In the genomic region with DNA sequence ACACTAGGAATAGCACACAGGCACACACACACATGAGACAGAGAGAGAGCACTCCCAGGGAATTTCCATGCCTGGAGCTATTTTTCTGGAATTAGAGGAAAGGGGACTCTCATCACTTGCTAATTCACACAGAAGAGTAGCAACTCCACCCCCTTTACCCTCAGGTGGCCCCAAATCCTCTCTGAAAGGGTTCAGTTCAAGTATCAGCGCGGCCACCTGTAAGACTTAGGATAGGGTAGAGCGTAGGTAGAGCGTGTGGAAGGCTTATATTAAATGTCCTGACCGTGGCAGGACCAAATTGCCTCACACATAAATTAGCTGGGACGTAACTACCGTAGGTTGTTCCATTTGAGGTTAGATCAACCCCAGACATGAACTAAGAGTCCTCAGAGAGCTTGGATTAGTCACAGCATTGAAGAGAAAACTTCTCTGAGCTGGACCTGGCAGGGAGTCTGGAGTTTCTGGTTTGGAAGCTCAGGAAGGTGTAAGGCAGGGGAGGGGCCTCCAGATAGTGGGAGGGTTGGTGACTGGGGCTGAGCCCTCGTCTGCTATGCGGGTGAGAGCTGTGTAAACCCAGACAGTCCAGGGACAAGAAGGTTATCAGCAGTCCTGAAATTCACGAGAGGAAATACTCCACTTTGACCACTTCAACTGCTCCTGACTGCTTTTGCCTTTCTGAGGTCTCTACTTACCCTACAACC, we compare ENCODE assay signal across 16 mouse cellular contexts. TPM values are rescaled to one million over a fixed set of nuclear protein-coding genes. Genes with fewer than 3 reads are reported as not detected.
DNase-seq lines count a peak whose midpoint lies in the region; ATAC-seq and TF ChIP-seq lines count a peak whose summit lies in the region.
"Had no signal": no experiment of that assay in that cellular context is flagged by ENCODE, and none has a peak within 500 bp of the region (broad histone marks: within the 10 kb centered on the region; RNA-seq: fewer than 3 reads in every experiment).

No protein-coding gene starts in this region.

- no peak for TF ChIP-seq CTCF in lung, adult 2 months (IDR thresholded peaks at IDR 0.05; ENCODE audit: insufficient read depth, low read length)
- no peak for TF ChIP-seq CTCF in stomach, postnatal 0 days (IDR thresholded peaks at IDR 0.05; ENCODE audit: low read depth)

- H3K36me3 ChIP-seq in embryonic facial prominence, embryonic 11.5 days (replicated peaks; ENCODE audit: control insufficient read depth, insufficient read depth, low read depth, low read length), result peaks cover 10% of the 10 kb centered on the region
- peaks cover 44% of the 10 kb centered on the region for H3K36me3 ChIP-seq in embryonic facial prominence, embryonic 10.5 days (replicated peaks)
- H3K36me3 ChIP-seq in midbrain, embryonic 16.5 days (ENCODE audit: control insufficient read depth, insufficient read depth, low read length), result peaks cover 41% of the 10 kb centered on the region
- H3K36me3 ChIP-seq in midbrain, embryonic 15.5 days (replicated peaks), result peaks cover 54% of the 10 kb centered on the region
- H3K36me3 ChIP-seq in stomach, postnatal 0 days (ENCODE audit: control insufficient read depth, insufficient read depth, low read length), result peaks cover 22% of the 10 kb centered on the region

- H3K4me3 ChIP-seq in embryonic facial prominence, embryonic 11.5 days (ENCODE audit: low read depth, low read length), result no peak overlapping the region
- no peak overlapping the region for H3K4me3 ChIP-seq in embryonic facial prominence, embryonic 10.5 days
- no peak overlapping the region for H3K4me3 ChIP-seq in midbrain, embryonic 16.5 days (ENCODE audit: low read depth, low read length)
- no peak overlapping the region for H3K4me3 ChIP-seq in midbrain, embryonic 15.5 days
- no peak overlapping the region for H3K4me3 ChIP-seq in lung, adult 2 months (replicated peaks; ENCODE audit: extremely low read depth, low read depth, low read length)
- no peak overlapping the region for H3K4me3 ChIP-seq in stomach, postnatal 0 days (ENCODE audit: low read depth, low read length)
- H3K4me3 ChIP-seq: erythroblast, embryonic 14.5 days; midbrain, embryonic 12.5 days had no signal

- no peak overlapping the region for H3K4me2 ChIP-seq in embryonic facial prominence, embryonic 11.5 days (ENCODE audit: low read depth, low read length)
- no peak overlapping the region for H3K4me2 ChIP-seq in midbrain, embryonic 16.5 days (ENCODE audit: low read length)
- no peak overlapping the region for H3K4me2 ChIP-seq in midbrain, embryonic 15.5 days
- no peak overlapping the region for H3K4me2 ChIP-seq in stomach, postnatal 0 days (replicated peaks; ENCODE audit: low read depth)
- H3K4me2 ChIP-seq: midbrain, embryonic 12.5 days had no signal

- no peak for TF ChIP-seq EP300 in stomach, postnatal 0 days (optimal IDR thresholded peaks at IDR 0.05)

- TF ChIP-seq POLR2A in lung, adult 2 months (IDR thresholded peaks at IDR 0.05; ENCODE audit: borderline replicate concordance, extremely low read depth, low read depth, low read length), result no peak

- no peaks in the 10 kb centered on the region for H3K4me1 ChIP-seq in embryonic facial prominence, embryonic 11.5 days (ENCODE audit: control insufficient read depth, insufficient read depth, low read length)
- peaks cover 9% of the 10 kb centered on the region; the same call in 1 of the 2 replicates for H3K4me1 ChIP-seq in embryonic facial prominence, embryonic 10.5 days
- no peaks in the 10 kb centered on the region for H3K4me1 ChIP-seq in midbrain, embryonic 16.5 days (ENCODE audit: control insufficient read depth, insufficient read depth, low read length)
- no peaks in the 10 kb centered on the region for H3K4me1 ChIP-seq in midbrain, embryonic 15.5 days
- no peaks in the 10 kb centered on the region for H3K4me1 ChIP-seq in lung, adult 2 months (ENCODE audit: control insufficient read depth, insufficient read depth, low read length)
- no peaks in the 10 kb centered on the region for H3K4me1 ChIP-seq in stomach, postnatal 0 days (replicated peaks; ENCODE audit: control insufficient read depth, insufficient read depth)
- H3K4me1 ChIP-seq: midbrain, embryonic 12.5 days had no signal

- 20% methylated on average over 10 of the region's 10 CpGs for WGBS in embryonic facial prominence, embryonic 11.5 days
- 26% methylated on average over 10 of the region's 10 CpGs for WGBS in embryonic facial prominence, embryonic 10.5 days
- 28% methylated on average over 10 of the region's 10 CpGs for WGBS in midbrain, embryonic 16.5 days
- 29% methylated on average over 10 of the region's 10 CpGs for WGBS in midbrain, embryonic 15.5 days
- 41% methylated on average over 10 of the region's 10 CpGs for WGBS in lung, adult 2 months
- WGBS in stomach, postnatal 0 days, result 29% methylated on average over 10 of the region's 10 CpGs

- H3K9ac ChIP-seq in embryonic facial prominence, embryonic 11.5 days (replicated peaks; ENCODE audit: low read length), result no peak overlapping the region
- H3K9ac ChIP-seq in midbrain, embryonic 16.5 days (ENCODE audit: low read depth, low read length), result no peak overlapping the region
- H3K9ac ChIP-seq in midbrain, embryonic 15.5 days, result no peak overlapping the region
- 0 out of 2 replicates have a peak overlapping the region, but pooled peaks have one; percentile 4 for H3K9ac ChIP-seq in stomach, postnatal 0 days (ENCODE audit: low read length)
- H3K9ac ChIP-seq: midbrain, embryonic 12.5 days had no signal

- no peak overlapping the region for H3K27ac ChIP-seq in embryonic facial prominence, embryonic 11.5 days (replicated peaks; ENCODE audit: low read depth, low read length)
- no peak overlapping the region for H3K27ac ChIP-seq in embryonic facial prominence, embryonic 10.5 days (replicated peaks)
- no peak overlapping the region for H3K27ac ChIP-seq in midbrain, embryonic 16.5 days (ENCODE audit: low read length)
- H3K27ac ChIP-seq in midbrain, embryonic 15.5 days, result no peak overlapping the region
- H3K27ac ChIP-seq in stomach, postnatal 0 days (replicated peaks), result 0 out of 2 replicates have a peak overlapping the region, but pooled peaks have one; percentile 30
- H3K27ac ChIP-seq: midbrain, embryonic 12.5 days had no signal

- peak; percentile 66; the same call in 1 of the 2 replicates for ATAC-seq in embryonic facial prominence, embryonic 11.5 days (replicated peaks; ENCODE audit: insufficient number of reproducible peaks, low FRiP score, low TSS enrichment, low read depth)
- ATAC-seq in midbrain, embryonic 16.5 days, result 0 out of 2 replicates have a peak, but pooled peaks have one; percentile 41
- no peak for ATAC-seq in midbrain, embryonic 15.5 days (replicated peaks)
- peak; percentile 82 for ATAC-seq in stomach, postnatal 0 days (ENCODE audit: low FRiP score, low TSS enrichment)
- no peak for ATAC-seq in activated CD4-positive, CD25-positive, alpha-beta regulatory T cell, adult 4 months

- H3K9me3 ChIP-seq in embryonic facial prominence, embryonic 11.5 days (replicated peaks; ENCODE audit: control insufficient read depth, low read length), result no peaks in the 10 kb centered on the region
- no peaks in the 10 kb centered on the region for H3K9me3 ChIP-seq in embryonic facial prominence, embryonic 10.5 days
- H3K9me3 ChIP-seq in midbrain, embryonic 16.5 days (replicated peaks; ENCODE audit: control insufficient read depth, low read length, poor library complexity, severe bottlenecking), result no peaks in the 10 kb centered on the region
- no peaks in the 10 kb centered on the region for H3K9me3 ChIP-seq in midbrain, embryonic 15.5 days
- no peaks in the 10 kb centered on the region for H3K9me3 ChIP-seq in stomach, postnatal 0 days (ENCODE audit: control insufficient read depth, low read length)
- H3K9me3 ChIP-seq: midbrain, embryonic 12.5 days had no signal

- DNase-seq in embryonic facial prominence, embryonic 11.5 days (ENCODE audit: low spot score), result no peak
- no peak for DNase-seq in embryonic facial prominence, embryonic 10.5 days (ENCODE audit: low spot score)
- DNase-seq in lung, adult 2 months, result peak; percentile 38
- peak; percentile 55 for DNase-seq in stomach, postnatal 0 days (ENCODE audit: low spot score)
- no peak for DNase-seq in thymus, postnatal 36 days
- DNase-seq: cerebellum, adult 9-10 months; kidney, postnatal 4 days; left cerebral cortex, postnatal 4 days; right cerebral cortex, postnatal 4 days; thymus, adult 2 months had no signal

- H3K27me3 ChIP-seq in embryonic facial prominence, embryonic 11.5 days (ENCODE audit: control insufficient read depth, insufficient read depth, low read length), result no peaks in the 10 kb centered on the region
- H3K27me3 ChIP-seq in embryonic facial prominence, embryonic 10.5 days (replicated peaks; ENCODE audit: low read depth, poor library complexity, severe bottlenecking), result no peaks in the 10 kb centered on the region
- no peaks in the 10 kb centered on the region for H3K27me3 ChIP-seq in midbrain, embryonic 16.5 days (ENCODE audit: control insufficient read depth, insufficient read depth, low read depth, low read length)
- no peaks in the 10 kb centered on the region for H3K27me3 ChIP-seq in midbrain, embryonic 15.5 days (replicated peaks)
- H3K27me3 ChIP-seq in stomach, postnatal 0 days (ENCODE audit: control insufficient read depth, insufficient read depth, low read length), result no peaks in the 10 kb centered on the region
- H3K27me3 ChIP-seq: midbrain, embryonic 12.5 days had no signal

RNA-seq across cellular contexts. Expression of a gene that starts 0.6 kb away (rescaled TPM):
- polyA plus RNA-seq in embryonic facial prominence, embryonic 11.5 days (2014; fragmentation: Nextera tagmentation; extraction: Ambion mirVana), result 0.36 and 0.50 TPM in 2 replicates
- 0.60 and 0.62 TPM in 2 replicates for polyA plus RNA-seq in embryonic facial prominence, embryonic 10.5 days (2016; fragmentation: Nextera tagmentation; extraction: Ambion mirVana)
- polyA plus RNA-seq in midbrain, embryonic 16.5 days (2015; fragmentation: Nextera tagmentation; extraction: Ambion mirVana), result 2.2 and 3.1 TPM in 2 replicates
- 2.4 and 3.0 TPM in 2 replicates for polyA plus RNA-seq in midbrain, embryonic 15.5 days (2015; fragmentation: Nextera tagmentation; extraction: Ambion mirVana)
- polyA plus RNA-seq in lung, adult 2 months (2012; rRNA removed), result 2.7 and 3.9 TPM in 2 replicates
- polyA plus RNA-seq in stomach, postnatal 0 days (2015; fragmentation: Nextera tagmentation; extraction: Ambion mirVana), result 1.1 and 1.4 TPM in 2 replicates
- polyA plus RNA-seq in activated CD4-positive, CD25-positive, alpha-beta regulatory T cell, adult 4 months (2017; shearing (Covaris generic)), result under 1 TPM in 1 of 2 experiments, not detected in 1; 0.70 TPM
- polyA plus RNA-seq: erythroblast, embryonic 14.5 days had no signal

RNA-seq across cellular contexts. Expression of a gene that starts 8.6 kb away (rescaled TPM):
- 37.9 and 41.5 TPM in 2 replicates for polyA plus RNA-seq in embryonic facial prominence, embryonic 11.5 days (2014; fragmentation: Nextera tagmentation; extraction: Ambion mirVana)
- polyA plus RNA-seq in embryonic facial prominence, embryonic 10.5 days (2016; fragmentation: Nextera tagmentation; extraction: Ambion mirVana), result 52.4 and 53.0 TPM in 2 replicates
- 86.5 and 92.0 TPM in 2 replicates for polyA plus RNA-seq in midbrain, embryonic 16.5 days (2015; fragmentation: Nextera tagmentation; extraction: Ambion mirVana)
- 99.3 and 100 TPM in 2 replicates for polyA plus RNA-seq in midbrain, embryonic 15.5 days (2015; fragmentation: Nextera tagmentation; extraction: Ambion mirVana)
- polyA plus RNA-seq in lung, adult 2 months (2012; rRNA removed), result 26.0 and 27.2 TPM in 2 replicates
- 22.7 and 24.0 TPM in 2 replicates for polyA plus RNA-seq in stomach, postnatal 0 days (2015; fragmentation: Nextera tagmentation; extraction: Ambion mirVana)
- polyA plus RNA-seq in activated CD4-positive, CD25-positive, alpha-beta regulatory T cell, adult 4 months (2017; shearing (Covaris generic)), result 10 to 100 TPM; 35.7 to 44.6 TPM

RNA-seq across cellular contexts. Expression of a gene that starts 20.7 kb away (rescaled TPM):
- polyA plus RNA-seq in embryonic facial prominence, embryonic 11.5 days (2014; fragmentation: Nextera tagmentation; extraction: Ambion mirVana), result 11.0 and 12.8 TPM in 2 replicates
- polyA plus RNA-seq in embryonic facial prominence, embryonic 10.5 days (2016; fragmentation: Nextera tagmentation; extraction: Ambion mirVana), result 15.4 and 16.6 TPM in 2 replicates
- polyA plus RNA-seq in midbrain, embryonic 16.5 days (2015; fragmentation: Nextera tagmentation; extraction: Ambion mirVana), result 196 and 269 TPM in 2 replicates
- polyA plus RNA-seq in midbrain, embryonic 15.5 days (2015; fragmentation: Nextera tagmentation; extraction: Ambion mirVana), result 170 and 196 TPM in 2 replicates
- 164 and 251 TPM in 2 replicates for polyA plus RNA-seq in lung, adult 2 months (2012; rRNA removed)
- 71.6 and 79.4 TPM in 2 replicates for polyA plus RNA-seq in stomach, postnatal 0 days (2015; fragmentation: Nextera tagmentation; extraction: Ambion mirVana)
- polyA plus RNA-seq in activated CD4-positive, CD25-positive, alpha-beta regulatory T cell, adult 4 months (2017; shearing (Covaris generic)), result 10 to 100 TPM; 16.2 to 18.5 TPM

RNA-seq across cellular contexts. Expression of a gene that starts 25.0 kb away (rescaled TPM):
- polyA plus RNA-seq in embryonic facial prominence, embryonic 11.5 days (2014; fragmentation: Nextera tagmentation; extraction: Ambion mirVana), result not detected in 2 replicates
- not detected in 2 replicates for polyA plus RNA-seq in embryonic facial prominence, embryonic 10.5 days (2016; fragmentation: Nextera tagmentation; extraction: Ambion mirVana)
- polyA plus RNA-seq in midbrain, embryonic 16.5 days (2015; fragmentation: Nextera tagmentation; extraction: Ambion mirVana), result not detected in 2 replicates
- not detected in 2 replicates for polyA plus RNA-seq in midbrain, embryonic 15.5 days (2015; fragmentation: Nextera tagmentation; extraction: Ambion mirVana)
- polyA plus RNA-seq in lung, adult 2 months (2012; rRNA removed), result not detected in 2 replicates
- polyA plus RNA-seq in stomach, postnatal 0 days (2015; fragmentation: Nextera tagmentation; extraction: Ambion mirVana), result not detected in 2 replicates
- polyA plus RNA-seq in activated CD4-positive, CD25-positive, alpha-beta regulatory T cell, adult 4 months (2017; shearing (Covaris generic)), result not detected
- polyA plus RNA-seq: erythroblast, embryonic 14.5 days; heart, postnatal 0 days; midbrain, embryonic 12.5 days; thymus, adult 2 months had no signal

RNA-seq across cellular contexts. Expression of a gene that starts 29.3 kb away (rescaled TPM):
- polyA plus RNA-seq in embryonic facial prominence, embryonic 11.5 days (2014; fragmentation: Nextera tagmentation; extraction: Ambion mirVana), result not detected in 2 replicates
- polyA plus RNA-seq in embryonic facial prominence, embryonic 10.5 days (2016; fragmentation: Nextera tagmentation; extraction: Ambion mirVana), result not detected in 2 replicates
- not detected in 2 replicates for polyA plus RNA-seq in midbrain, embryonic 16.5 days (2015; fragmentation: Nextera tagmentation; extraction: Ambion mirVana)
- polyA plus RNA-seq in midbrain, embryonic 15.5 days (2015; fragmentation: Nextera tagmentation; extraction: Ambion mirVana), result not detected in 2 replicates
- not detected in 2 replicates for polyA plus RNA-seq in lung, adult 2 months (2012; rRNA removed)
- 0.07 TPM in 1 of 2 replicates, not detected in the other for polyA plus RNA-seq in stomach, postnatal 0 days (2015; fragmentation: Nextera tagmentation; extraction: Ambion mirVana)
- not detected for polyA plus RNA-seq in activated CD4-positive, CD25-positive, alpha-beta regulatory T cell, adult 4 months (2017; shearing (Covaris generic))
- polyA plus RNA-seq: erythroblast, embryonic 14.5 days; heart, postnatal 0 days; midbrain, embryonic 12.5 days; thymus, adult 2 months had no signal

Comparison
In these comparisons a context has a peak if more than half of its experiments do, and no peak if none do; other contexts are left out.
1. ATAC-seq: peak in embryonic facial prominence, embryonic 11.5 days (single experiment), midbrain, embryonic 16.5 days (single experiment) and stomach, postnatal 0 days (single experiment); none in midbrain, embryonic 15.5 days (single experiment) and activated CD4-positive, CD25-positive, alpha-beta regulatory T cell, adult 4 months (single experiment).
2. DNase-seq: peak in lung, adult 2 months (single experiment) and stomach, postnatal 0 days (single experiment); none in embryonic facial prominence, embryonic 11.5 days (single experiment), embryonic facial prominence, embryonic 10.5 days (single experiment) and thymus, postnatal 36 days (0 of 2).